Mouse (Mus musculus) E14TG2a.4 (cell line): Measurements from ENCODE around the gene Hjurp.

Experiments used
- CTCF ChIP-seq: conservative IDR thresholded peaks from 2 replicates; pipeline ENCODE4 v1.5.1; 2014; ENCODE audit warnings: low read length
- NANOG ChIP-seq: IDR thresholded peaks from 2 replicates; pipeline ENCODE4 v1.6.1; 2014; ENCODE audit warnings: borderline replicate concordance, low read length, mixed read lengths
- POU5F1 ChIP-seq: IDR thresholded peaks from 2 replicates; pipeline ENCODE4 v1.6.1; 2014; ENCODE audit warnings: low read length, borderline replicate concordance

DNA sequence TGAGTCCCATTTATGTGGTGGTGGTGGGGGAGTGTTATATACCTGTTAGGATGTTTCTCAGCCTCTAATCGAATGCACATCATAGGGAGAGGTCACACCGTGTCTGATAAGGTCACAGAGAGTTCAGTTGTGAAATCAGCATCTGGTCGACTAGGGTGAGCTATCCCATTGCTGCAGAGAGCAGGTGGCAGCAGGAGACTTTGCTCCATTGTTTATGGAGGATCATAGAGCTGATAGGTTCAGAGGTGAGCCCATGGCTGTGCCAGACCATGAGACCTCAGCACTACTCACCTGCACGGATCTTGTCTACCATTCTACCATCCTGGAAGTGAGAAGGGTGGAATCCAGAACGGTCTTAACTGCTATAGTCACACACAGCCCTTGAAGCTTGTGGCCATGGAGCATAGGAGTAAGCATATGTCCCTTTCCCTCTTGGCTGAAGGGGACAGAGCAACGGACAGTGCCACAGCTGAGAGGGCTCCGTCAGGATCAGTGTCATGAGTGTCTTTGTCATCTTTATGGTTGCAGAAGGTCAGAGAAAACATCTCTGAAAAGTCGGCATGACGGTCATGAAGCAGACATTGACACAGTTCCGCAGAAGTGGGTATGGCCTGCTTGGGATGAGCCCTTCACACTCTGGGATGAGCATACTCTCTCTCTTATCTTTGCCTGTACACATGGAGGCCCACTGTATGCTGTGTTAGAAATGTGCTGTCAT is 7.0 kb upstream of the Hjurp start:
- TF ChIP-seq CTCF, result no peak
- no peak for TF ChIP-seq POU5F1
- no peak for TF ChIP-seq NANOG
